In genomic region chr9:115942989-115943388, GRCm38 (mm10) we compare ENCODE assay signal across 8 mouse cellular contexts. TPM values are rescaled to one million over a fixed set of nuclear protein-coding genes. Genes with fewer than 3 reads are reported as not detected.
DNase-seq lines count a peak whose midpoint lies in the region; ATAC-seq lines count a peak whose summit lies in the region.

No protein-coding gene starts in this region.

- H3K9ac ChIP-seq in forebrain, embryonic 14.5 days (ENCODE audit: low read length) = no peak overlapping the region

- H3K4me2 ChIP-seq in forebrain, embryonic 14.5 days (ENCODE audit: low read length) = 0 out of 2 replicates have a peak overlapping the region, but pooled peaks have one; percentile 5

- H3K36me3 ChIP-seq in forebrain, embryonic 14.5 days (ENCODE audit: control insufficient read depth, insufficient read depth, low read length) = no peaks in the 10 kb centered on the region

- intact Hi-C loops in left cerebral cortex, postnatal 25 days (cut with DNase I) = no loop called here

- no peaks in the 10 kb centered on the region for H3K27me3 ChIP-seq in forebrain, embryonic 14.5 days (replicated peaks; ENCODE audit: control insufficient read depth, insufficient read depth, low read length)

- no peaks in the 10 kb centered on the region for H3K9me3 ChIP-seq in forebrain, embryonic 14.5 days (replicated peaks; ENCODE audit: control insufficient read depth, low read length)

- H3K27ac ChIP-seq in forebrain, embryonic 14.5 days (ENCODE audit: low read depth, low read length) = peak overlapping the region; percentile 36; the same call in 1 of the 2 replicates

- H3K4me1 ChIP-seq in forebrain, embryonic 14.5 days (ENCODE audit: control insufficient read depth, insufficient read depth, low read length) = peaks cover 9% of the 10 kb centered on the region

- H3K4me3 ChIP-seq in forebrain, embryonic 14.5 days (ENCODE audit: low read depth, low read length) = no peak overlapping the region

- ATAC-seq in forebrain, embryonic 14.5 days = peak; percentile 82

- WGBS in forebrain, embryonic 14.5 days = 20% methylated on average over 7 of the region's 7 CpGs

- DNase-seq in cerebellum, postnatal 10 days = peak; percentile 28 to 40
- no peak for DNase-seq in cerebellum, adult 9-11 months
- DNase-seq in forebrain, embryonic 14.5 days (ENCODE audit: low spot score) = peak; percentile 71
- peak; percentile 55 to 83 for DNase-seq in left cerebral cortex, postnatal 25 days (ENCODE audit: low spot score in 2 of 2)
- peak; percentile 20 for DNase-seq in retina, embryonic 14.5 days (ENCODE audit: low spot score)
- no peak for DNase-seq in adrenal gland, adult 18-20 months (ENCODE audit: low spot score in 2 of 2)
- DNase-seq in spleen, postnatal 4 days (ENCODE audit: low spot score in 2 of 2) = no peak
- DNase-seq in adrenal gland, adult 8-10 months = no peak

RNA-seq across cellular contexts. Expression of gene Gadl1, which starts 33.7 kb away (rescaled TPM):
- polyA plus RNA-seq in forebrain, embryonic 14.5 days (2014; fragmentation: Nextera tagmentation; extraction: Ambion mirVana) = 0.23 and 0.37 TPM in 2 replicates
- total RNA-seq in left cerebral cortex, postnatal 25 days (2021) = under 1 TPM; 0.64 TPM
- under 1 TPM in 1 of 2 experiments, not detected in 1; 0.23 TPM for total RNA-seq in adrenal gland, adult 18-20 months (2021)
- under 1 TPM in 2 of 4 experiments, not detected in 2; 0.17 to 0.31 TPM for total RNA-seq in adrenal gland, adult 8-10 months (2022)

Comparison
In these comparisons a context has a peak if more than half of its experiments do, and no peak if none do; other contexts are left out.
1. DNase-seq: peak in cerebellum, postnatal 10 days (2 of 2), forebrain, embryonic 14.5 days (single experiment), left cerebral cortex, postnatal 25 days (2 of 2) and retina, embryonic 14.5 days (single experiment); none in cerebellum, adult 9-11 months (single experiment), adrenal gland, adult 18-20 months (0 of 2), spleen, postnatal 4 days (0 of 2) and adrenal gland, adult 8-10 months (single experiment).